In the genomic region with DNA sequence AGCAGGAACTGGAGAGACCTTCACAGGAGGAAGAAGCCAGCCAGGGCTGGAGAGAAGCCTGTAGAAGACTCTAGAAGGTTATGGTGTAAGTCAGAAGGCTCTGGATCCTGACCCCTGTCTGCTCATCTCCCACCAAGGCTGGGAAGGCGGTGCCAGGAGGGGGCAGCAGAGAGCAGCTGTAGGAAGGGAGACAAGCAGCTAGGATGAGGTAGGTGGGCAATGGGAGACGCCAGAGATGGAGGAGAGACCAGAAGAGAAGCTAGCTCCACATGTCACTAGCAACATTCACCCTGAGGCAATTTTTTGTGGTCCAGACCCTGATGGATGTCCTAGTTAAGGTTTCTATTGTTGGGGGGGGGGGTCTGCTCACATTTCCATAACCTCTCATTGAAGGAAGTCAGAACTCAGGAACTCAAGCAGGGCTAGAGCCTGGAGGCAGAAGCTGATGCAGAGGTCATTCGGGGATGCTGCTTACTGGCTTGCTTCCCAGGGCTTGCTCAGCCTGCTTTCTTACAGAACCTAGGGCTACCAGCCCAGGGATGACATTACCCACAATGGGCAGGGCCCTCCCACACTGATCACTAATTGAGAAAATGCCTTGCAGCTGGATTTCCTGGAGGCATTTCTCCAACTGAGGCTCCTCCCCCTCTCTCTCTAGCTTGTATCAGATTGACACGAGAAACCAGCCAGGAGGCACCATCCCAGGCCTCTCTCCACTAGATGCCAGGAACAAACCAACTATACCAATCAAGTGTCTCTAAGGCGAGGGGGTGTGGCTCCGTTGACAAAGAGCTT, we compare ENCODE assay signal across 9 mouse cellular contexts.
DNase-seq lines count a peak whose midpoint lies in the region; ATAC-seq and TF ChIP-seq lines count a peak whose summit lies in the region.
"Had no signal": no experiment of that assay in that cellular context is flagged by ENCODE, and none has a peak within 500 bp of the region (broad histone marks: within the 10 kb centered on the region; RNA-seq: fewer than 3 reads in every experiment).

No protein-coding gene starts in this region.

- 36% methylated on average over 6 of the region's 6 CpGs for WGBS in heart, embryonic 12.5 days
- 32% methylated on average over 6 of the region's 6 CpGs for WGBS in embryonic facial prominence, embryonic 13.5 days
- WGBS in midbrain, postnatal 0 days = 44% methylated on average over 6 of the region's 6 CpGs
- WGBS in stomach, embryonic 16.5 days = 49% methylated on average over 6 of the region's 6 CpGs

- intact Hi-C loops in heart, postnatal 14 days (cut with DNase I) = loop anchor here (1.0 kb wide), 1 partner anchor 113 kb away; no protein-coding TSS in a partner anchor
- intact Hi-C loops in left cerebral cortex, postnatal 14 days (cut with DNase I) = loop anchor here (5.0 kb wide), 1 partner anchor 114 kb away; no protein-coding TSS in a partner anchor

- H3K27me3 ChIP-seq in heart, embryonic 12.5 days (replicated peaks) = peaks cover 6% of the 10 kb centered on the region; the same call in 1 of the 2 replicates
- H3K27me3 ChIP-seq in embryonic facial prominence, embryonic 13.5 days = no peaks in the 10 kb centered on the region
- H3K27me3 ChIP-seq in midbrain, postnatal 0 days (ENCODE audit: insufficient read depth, low read length) = no peaks in the 10 kb centered on the region
- no peaks in the 10 kb centered on the region for H3K27me3 ChIP-seq in stomach, embryonic 16.5 days (ENCODE audit: control insufficient read depth, insufficient read depth, low read length)
- H3K27me3 ChIP-seq: limb, embryonic 15.5 days had no signal

- H3K36me3 ChIP-seq in heart, embryonic 12.5 days = no peaks in the 10 kb centered on the region
- no peaks in the 10 kb centered on the region for H3K36me3 ChIP-seq in embryonic facial prominence, embryonic 13.5 days
- H3K36me3 ChIP-seq in midbrain, postnatal 0 days (ENCODE audit: insufficient read depth, low read length) = no peaks in the 10 kb centered on the region
- H3K36me3 ChIP-seq in stomach, embryonic 16.5 days (ENCODE audit: control insufficient read depth, insufficient read depth, low read length) = no peaks in the 10 kb centered on the region
- H3K36me3 ChIP-seq: limb, embryonic 15.5 days had no signal

- H3K4me3 ChIP-seq in heart, embryonic 12.5 days = no peak overlapping the region
- no peak overlapping the region for H3K4me3 ChIP-seq in embryonic facial prominence, embryonic 13.5 days
- no peak overlapping the region for H3K4me3 ChIP-seq in midbrain, postnatal 0 days (ENCODE audit: low read depth, low read length)
- H3K4me3 ChIP-seq in stomach, embryonic 16.5 days (replicated peaks; ENCODE audit: low read length) = no peak overlapping the region
- H3K4me3 ChIP-seq: limb, embryonic 15.5 days had no signal

- no peak for ATAC-seq in heart, embryonic 12.5 days (ENCODE audit: insufficient number of reproducible peaks, low FRiP score)
- peak; percentile 26; the same call in 1 of the 2 replicates for ATAC-seq in embryonic facial prominence, embryonic 13.5 days (ENCODE audit: insufficient number of reproducible peaks, insufficient read depth, low FRiP score, low TSS enrichment, low read depth)
- no peak for ATAC-seq in midbrain, postnatal 0 days (ENCODE audit: low FRiP score)
- peak; percentile 21; the same call in 1 of the 2 replicates for ATAC-seq in stomach, embryonic 16.5 days (ENCODE audit: insufficient read depth, low FRiP score)

- H3K9me3 ChIP-seq in heart, embryonic 12.5 days (replicated peaks) = no peaks in the 10 kb centered on the region
- no peaks in the 10 kb centered on the region for H3K9me3 ChIP-seq in embryonic facial prominence, embryonic 13.5 days
- H3K9me3 ChIP-seq in midbrain, postnatal 0 days (ENCODE audit: low read length) = no peaks in the 10 kb centered on the region
- no peaks in the 10 kb centered on the region for H3K9me3 ChIP-seq in stomach, embryonic 16.5 days (replicated peaks; ENCODE audit: control insufficient read depth, low read length)
- H3K9me3 ChIP-seq: limb, embryonic 15.5 days had no signal

- peaks cover 11% of the 10 kb centered on the region for H3K4me1 ChIP-seq in heart, embryonic 12.5 days (replicated peaks)
- H3K4me1 ChIP-seq in embryonic facial prominence, embryonic 13.5 days = peaks cover 9% of the 10 kb centered on the region
- H3K4me1 ChIP-seq in midbrain, postnatal 0 days (ENCODE audit: insufficient read depth, low read length) = no peaks in the 10 kb centered on the region
- H3K4me1 ChIP-seq in stomach, embryonic 16.5 days (ENCODE audit: control insufficient read depth, insufficient read depth, low read length) = no peaks in the 10 kb centered on the region

- peak; percentile 93 for DNase-seq in heart, adult 11 months
- peak; percentile 43 to 61 for DNase-seq in adrenal gland, postnatal 4 days (ENCODE audit: low spot score in 2 of 2)
- DNase-seq in heart, postnatal 14 days = peak; percentile 75 to 82
- DNase-seq in left cerebral cortex, postnatal 14 days (ENCODE audit: low spot score in 2 of 2) = peak; percentile 31 to 74
- peak; percentile 62 for DNase-seq in midbrain, postnatal 0 days (ENCODE audit: low spot score)

- H3K9ac ChIP-seq in heart, embryonic 12.5 days = no peak overlapping the region
- H3K9ac ChIP-seq in embryonic facial prominence, embryonic 13.5 days = no peak overlapping the region
- H3K9ac ChIP-seq in midbrain, postnatal 0 days (replicated peaks; ENCODE audit: low read length, poor library complexity, severe bottlenecking) = no peak overlapping the region
- no peak overlapping the region for H3K9ac ChIP-seq in stomach, embryonic 16.5 days (ENCODE audit: low read length)
- H3K9ac ChIP-seq: limb, embryonic 15.5 days had no signal

- TF ChIP-seq CTCF in midbrain, postnatal 0 days (IDR thresholded peaks at IDR 0.05) = peak; percentile 84

- H3K4me2 ChIP-seq in heart, embryonic 12.5 days = no peak overlapping the region
- H3K4me2 ChIP-seq in embryonic facial prominence, embryonic 13.5 days = no peak overlapping the region
- no peak overlapping the region for H3K4me2 ChIP-seq in midbrain, postnatal 0 days (ENCODE audit: low read depth, low read length, poor library complexity, severe bottlenecking)
- no peak overlapping the region for H3K4me2 ChIP-seq in stomach, embryonic 16.5 days (ENCODE audit: low read depth, low read length)
- H3K4me2 ChIP-seq: limb, embryonic 15.5 days had no signal

- H3K27ac ChIP-seq in heart, embryonic 12.5 days (ENCODE audit: poor library complexity, severe bottlenecking) = no peak overlapping the region
- H3K27ac ChIP-seq in embryonic facial prominence, embryonic 13.5 days = no peak overlapping the region
- no peak overlapping the region for H3K27ac ChIP-seq in midbrain, postnatal 0 days (ENCODE audit: low read depth, low read length)
- no peak overlapping the region for H3K27ac ChIP-seq in stomach, embryonic 16.5 days (ENCODE audit: low read length)
- H3K27ac ChIP-seq: limb, embryonic 15.5 days had no signal

Comparison
In these comparisons a context has a peak if more than half of its experiments do, and no peak if none do; other contexts are left out.
1. ATAC-seq: peak in embryonic facial prominence, embryonic 13.5 days (single experiment) and stomach, embryonic 16.5 days (single experiment); none in heart, embryonic 12.5 days (single experiment) and midbrain, postnatal 0 days (single experiment).
2. Peak in every context shown above with its lines, with median percentiles within 50 percentile points of each other: DNase-seq.